Mouse (Mus musculus) small intestine, adult 2 months (tissue): ENCODE measurements around the gene Bin2. TPM values are rescaled to one million over a fixed set of nuclear protein-coding genes. Genes with fewer than 3 reads are reported as not detected.
"Not testable (repeated sequence)": the region's sequence is repeated elsewhere in the genome, so short reads cannot be mapped to it uniquely, and the experiment has no call there.

Experiments
- H3K27ac ChIP-seq: fragments of 200-500 bp; 2 replicates; pipeline ENCODE4 v1.5.1; 2012; ENCODE audit warnings: low read depth, low read length, control low read depth, inconsistent platforms; ENCODE audit not compliant: insufficient read depth
- H3K27me3 ChIP-seq: fragments of 200-500 bp; 2 replicates; pipeline ENCODE4 v1.6.1; 2012; ENCODE audit warnings: mild to moderate bottlenecking, moderate library complexity, low read length, inconsistent platforms; ENCODE audit not compliant: control insufficient read depth, insufficient read depth
- H3K36me3 ChIP-seq: fragments of 200-500 bp; 2 replicates; pipeline ENCODE4 v1.6.1; 2012; ENCODE audit warnings: mild to moderate bottlenecking, low read length, control low read depth, inconsistent platforms; ENCODE audit not compliant: control insufficient read depth, insufficient read depth
- H3K4me1 ChIP-seq: fragments of 200-500 bp; 2 replicates; pipeline ENCODE4 v1.6.1; 2012; ENCODE audit warnings: low read length, inconsistent platforms, mixed read lengths; ENCODE audit not compliant: control insufficient read depth, insufficient read depth, insufficient read length
- H3K4me3 ChIP-seq: fragments of 200-500 bp; 2 replicates; pipeline ENCODE4 v1.5.1; 2012; ENCODE audit warnings: low read depth, mild to moderate bottlenecking, control low read depth, inconsistent platforms, low read length, moderate library complexity
- CTCF ChIP-seq: fragments of 200-500 bp; IDR thresholded peaks from 2 replicates; pipeline ENCODE4 v1.5.1; 2012; ENCODE audit warnings: low read depth, mild to moderate bottlenecking, control low read depth, inconsistent platforms, low read length, moderate library complexity, mixed read lengths; ENCODE audit not compliant: insufficient replicate concordance, insufficient read length; ENCODE audit errors: extremely low read depth
- POLR2A ChIP-seq: fragments of 200-500 bp; IDR thresholded peaks from 2 replicates; pipeline ENCODE4 v1.6.1; 2012; ENCODE audit warnings: low read depth, mild to moderate bottlenecking, control low read depth, inconsistent platforms, low read length, moderate library complexity
- WGBS: fragments of 180-500 bp; shearing (Covaris S2); methylation state at CpG from one replicate; pipeline ENCODE4 v1.1.7; 2018; 5-methylcytosine and 5-hydroxymethylcytosine counted together
- polyA plus RNA-seq: library from polyadenylated mRNA; depleted of rRNA; stranded (reverse); fragments of >200 nt; gene quantifications from 2 replicates; pipeline ENCODE4 v1.2.3, GENCODE M21; 2012

Gene Bin2
- polyA plus RNA-seq, 1 experiment: 13.0 TPM

GRCm38 (mm10) chr15:100611951-100612350, 57.4 kb downstream of the Bin2 start:
- Histone ChIP-seq H3K36me3 (peaks cover under 1% of the 10 kb centered on the region; the same call in 1 of the 2 replicates), H3K4me1 (peaks cover 11% of the 10 kb centered on the region), H3K27ac (no peak overlapping the region), H3K27me3 (no peaks in the 10 kb centered on the region), H3K4me3 (no peak overlapping the region)
- WGBS: 88% methylated on average over 7 of the region's 7 CpGs
- no peak for TF ChIP-seq POLR2A
- no peak for TF ChIP-seq CTCF

GRCm38 (mm10) chr15:100606677-100607076, 62.7 kb downstream of the Bin2 start:
- H3K4me3 ChIP-seq, H3K27me3 ChIP-seq, H3K36me3 ChIP-seq, H3K27ac ChIP-seq, H3K4me1 ChIP-seq: not testable (repeated sequence)
- 92% methylated on average over 8 of the region's 8 CpGs for WGBS

GRCm38 (mm10) chr15:100601669-100602068, 67.7 kb downstream of the Bin2 start:
- Histone ChIP-seq H3K27ac (no peak overlapping the region), H3K36me3 (no peaks in the 10 kb centered on the region), H3K4me3 (no peak overlapping the region), H3K27me3 (no peaks in the 10 kb centered on the region; the same call in 1 of the 2 replicates), H3K4me1 (peaks cover 9% of the 10 kb centered on the region)
- WGBS: 59% methylated on average over 3 of the region's 3 CpGs
- TF ChIP-seq CTCF (no peak), POLR2A (no peak)

GRCm38 (mm10) chr15:100600696-100601272, 68.6 kb downstream of the Bin2 start:
- Histone ChIP-seq H3K4me3 (no peak overlapping the region; the same call in 1 of the 2 replicates), H3K36me3 (no peaks in the 10 kb centered on the region), H3K4me1 (peaks cover 9% of the 10 kb centered on the region), H3K27me3 (no peaks in the 10 kb centered on the region; the same call in 1 of the 2 replicates), H3K27ac (no peak overlapping the region)
- TF ChIP-seq CTCF (no peak), POLR2A (no peak)
- 63% methylated on average over 21 of the region's 21 CpGs for WGBS

- H3K4me1 ChIP-seq: peaks cover 9% of the 10 kb centered on the region
- WGBS: 4% methylated on average over 35 of the region's 35 CpGs
- H3K27me3 ChIP-seq: no peaks in the 10 kb centered on the region; the same call in 1 of the 2 replicates
- no peak overlapping the region for H3K27ac ChIP-seq
- peak overlapping the region; percentile 66 for H3K4me3 ChIP-seq
- peak; percentile 61; the same call in 1 of the 2 replicates for TF ChIP-seq CTCF
- TF ChIP-seq POLR2A: 0 out of 2 replicates have a peak, but pooled peaks have one; percentile 27
- H3K36me3 ChIP-seq: no peaks in the 10 kb centered on the region
Measured at GRCm38 (mm10) chr15:100600047-100600695, 69.2 kb downstream of the Bin2 start.

- Histone ChIP-seq H3K36me3 (no peaks in the 10 kb centered on the region), H3K4me1 (peaks cover 9% of the 10 kb centered on the region), H3K27me3 (no peaks in the 10 kb centered on the region; the same call in 1 of the 2 replicates), H3K27ac (peak within 1 kb of the TSS; percentile 35), H3K4me3 (peak within 1 kb of the TSS; percentile 66)
- TF ChIP-seq CTCF (no peak), POLR2A (no peak)
- under 1% methylated on average over 75 of the region's 76 CpGs for WGBS
Measured at GRCm38 (mm10) chr15:100599276-100600046, 69.9 kb downstream of the Bin2 start, which contains the start of gene Pou6f1. Gene Pou6f1, minus strand, starts transcription at chr15:100599984.

GRCm38 (mm10) chr15:100598883-100599275, 70.5 kb downstream of the Bin2 start:
- H3K4me3 ChIP-seq: peak overlapping the region; percentile 66
- H3K36me3 ChIP-seq: no peaks in the 10 kb centered on the region
- WGBS: 1% methylated on average over 12 of the region's 12 CpGs
- peaks cover 9% of the 10 kb centered on the region for H3K4me1 ChIP-seq
- H3K27ac ChIP-seq: peak overlapping the region; percentile 35
- H3K27me3 ChIP-seq: no peaks in the 10 kb centered on the region; the same call in 1 of the 2 replicates
- TF ChIP-seq CTCF (no peak), POLR2A (no peak)
